Mouse (Mus musculus): ENCODE results near the gene Tnfrsf11a.
A peak's percentile ranks its signal among the peaks of the same experiment; 100 is the strongest.
"Not testable (repeated sequence)": the region's sequence is repeated elsewhere in the genome, so short reads cannot be mapped to it uniquely, and the experiment has no call there.

Gene Tnfrsf11a

GRCm38 (mm10) chr1:105780457-105781364, at the start of gene Tnfrsf11a:
TSS of gene Tnfrsf11a (plus strand) at chr1:105780718.
- DNase-seq = peak; percentile 74

GRCm38 (mm10) chr1:105735318-105735717, 45.2 kb upstream of the Tnfrsf11a start:
- no peak for DNase-seq

- no peak for DNase-seq
These were observed 42.2 kb upstream of the Tnfrsf11a start for GRCm38 (mm10) chr1:105738334-105738733.

GRCm38 (mm10) chr1:105739493-105739892, 41.0 kb upstream of the Tnfrsf11a start:
- DNase-seq = no peak

- no peak for DNase-seq
These were observed 38.0 kb upstream of the Tnfrsf11a start for GRCm38 (mm10) chr1:105742481-105742880.

- no peak for DNase-seq
These were observed 34.1 kb upstream of the Tnfrsf11a start for GRCm38 (mm10) chr1:105746444-105746843.

- no peak for DNase-seq
These were observed 33.5 kb upstream of the Tnfrsf11a start for GRCm38 (mm10) chr1:105746858-105747596.

- DNase-seq = no peak
These were observed 32.3 kb upstream of the Tnfrsf11a start for GRCm38 (mm10) chr1:105748091-105748799.

GRCm38 (mm10) chr1:105752196-105752595, 28.3 kb upstream of the Tnfrsf11a start:
- DNase-seq = no peak

- DNase-seq = no peak
These were observed 27.6 kb upstream of the Tnfrsf11a start for GRCm38 (mm10) chr1:105752944-105753343.

- DNase-seq = no peak
These were observed 21.7 kb upstream of the Tnfrsf11a start for GRCm38 (mm10) chr1:105758798-105759197.

- no peak for DNase-seq
These were observed 20.9 kb upstream of the Tnfrsf11a start for GRCm38 (mm10) chr1:105759422-105760165.

GRCm38 (mm10) chr1:105765586-105765985, 14.9 kb upstream of the Tnfrsf11a start:
- DNase-seq = no peak

GRCm38 (mm10) chr1:105766099-105766498, 14.4 kb upstream of the Tnfrsf11a start:
- not testable (repeated sequence) for DNase-seq

GRCm38 (mm10) chr1:105768397-105768796, 12.1 kb upstream of the Tnfrsf11a start:
- no peak for DNase-seq

GRCm38 (mm10) chr1:105770685-105771084, 9.8 kb upstream of the Tnfrsf11a start:
- DNase-seq = no peak

- DNase-seq = peak; percentile 69
These were observed 4.1 kb upstream of the Tnfrsf11a start for GRCm38 (mm10) chr1:105776426-105776825.

- DNase-seq = no peak
These were observed 450 bp upstream of the Tnfrsf11a start for GRCm38 (mm10) chr1:105780079-105780456.

- DNase-seq = no peak
These were observed 1.1 kb downstream of the Tnfrsf11a start for GRCm38 (mm10) chr1:105781391-105782146.

- DNase-seq = no peak
These were observed 3.9 kb downstream of the Tnfrsf11a start for GRCm38 (mm10) chr1:105784257-105785016.

GRCm38 (mm10) chr1:105785146-105785545, 4.6 kb downstream of the Tnfrsf11a start:
- no peak for DNase-seq
